Mouse (Mus musculus) stomach, postnatal 0 days (tissue): ENCODE data around the gene Eci2.
A peak's percentile ranks its signal among the peaks of the same experiment; 100 is the strongest.

Experiments used
- CTCF ChIP-seq: IDR thresholded peaks from 2 replicates; pipeline ENCODE4 v1.5.1; 2016; ENCODE audit warnings: antibody characterized with exemption, low read depth, mild to moderate bottlenecking, moderate library complexity
- EP300 ChIP-seq: optimal IDR thresholded peaks from 2 replicates; pipeline ENCODE3; 2016; ENCODE audit warnings: antibody characterized with exemption

GRCm38 (mm10) chr13:35074862-35075261 lies 48.0 kb upstream of the Eci2 start:
- TF ChIP-seq EP300 = no peak
- peak; percentile 42 for TF ChIP-seq CTCF
